Mouse (Mus musculus) layer of hippocampus, adult 2 months (tissue): Measurements from ENCODE around the gene Syngr2. TPM values are rescaled to one million over a fixed set of nuclear protein-coding genes. Genes with fewer than 3 reads are reported as not detected.

Experiments used
- DNase-seq, 2 experiments: peaks; one replicate each; pipeline ENCODE4 v3.0.0; 2022; ENCODE audit warnings: low spot score in 2 of 2
- H3K27ac ChIP-seq: fragments of 200-600 bp; 2 replicates; pipeline ENCODE4 v1.8.1; 2022
- H3K4me3 ChIP-seq: fragments of 200-600 bp; 2 replicates; pipeline ENCODE4 v1.8.1; 2022; ENCODE audit warnings: mild to moderate bottlenecking
- CTCF ChIP-seq: fragments of 200-600 bp; conservative IDR thresholded peaks from 2 replicates; pipeline ENCODE4 v1.8.1; 2022; ENCODE audit warnings: antibody characterized with exemption, mild to moderate bottlenecking, moderate library complexity
- long read RNA-seq, 2 experiments: library from polyadenylated mRNA; stranded (forward); transcript quantifications; one replicate each; pipeline ENCODE4 v2.0.0; 2021; ENCODE audit warnings: borderline mapping rate in 2 of 2
- total RNA-seq, 2 experiments: library from RNA; stranded (reverse); gene quantifications; 2 replicates each; pipeline ENCODE4 v1.2.3; 2021

The Syngr2 gene
- 10 to 100 TPM; 10.2 to 13.4 TPM for total RNA-seq
- long read RNA-seq, experiment 1, transcript Syngr2-201 (4 exons, 1,520 nt) = major isoform, 7 of 8 reads
- long read RNA-seq, experiment 1, partial matches to known transcripts = 0 of 8 reads
- long read RNA-seq, experiment 1, other reads (novel, unspliced or antisense) = 1 of 8 reads
- long read RNA-seq, experiment 2, transcript Syngr2-201 (4 exons, 1,520 nt) = major isoform, 6 of 6 reads
- long read RNA-seq, experiment 2, partial matches to known transcripts = 0 of 6 reads
- long read RNA-seq, experiment 2, other reads (novel, unspliced or antisense) = 0 of 6 reads

DNA sequence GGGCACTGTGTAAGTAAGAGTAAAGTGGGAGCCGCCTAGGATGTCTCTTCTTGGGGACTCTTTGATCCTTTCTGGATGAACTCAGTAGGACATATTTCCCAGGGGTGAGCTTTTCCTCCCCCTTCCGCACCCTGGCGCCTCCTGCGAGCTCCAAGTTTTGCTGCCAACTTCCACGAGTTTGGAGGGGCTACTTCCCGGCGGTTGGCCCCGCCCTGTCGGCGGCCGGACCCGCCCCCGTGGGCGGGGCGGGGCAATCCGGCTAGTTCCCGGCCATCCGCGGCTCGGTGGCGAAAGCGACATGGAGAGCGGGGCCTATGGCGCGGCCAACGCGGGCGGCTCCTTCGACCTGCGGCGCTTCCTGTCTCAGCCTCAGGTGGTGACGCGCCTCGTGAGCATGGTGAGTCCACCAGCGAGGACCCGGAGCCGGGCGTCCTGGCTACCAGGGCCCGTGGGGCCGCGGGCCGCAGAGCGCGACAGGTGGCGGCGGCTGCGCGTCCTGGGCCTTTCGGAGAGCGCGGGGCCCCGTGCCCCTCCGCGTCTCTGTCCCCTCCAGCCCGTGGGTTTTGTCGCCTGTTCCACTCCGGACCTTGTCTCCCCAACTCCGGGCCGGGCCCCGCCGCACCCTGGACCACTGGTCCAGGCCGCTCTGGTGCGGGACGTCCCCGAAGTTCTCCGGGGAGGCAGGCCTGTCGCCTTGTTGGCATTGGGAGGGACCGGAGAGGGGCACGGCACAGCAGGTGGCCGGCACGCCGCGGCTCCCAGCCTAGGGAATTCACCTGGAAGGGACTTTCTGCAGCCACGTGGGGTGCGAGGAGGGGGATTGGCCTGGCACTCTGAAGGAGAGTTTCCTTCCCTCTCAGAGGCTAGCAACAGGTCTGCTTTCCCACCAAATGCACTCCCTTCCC, at the start of gene Syngr2, which contains the start of gene Gm20708:
TSS of gene Syngr2 (plus strand) at position 262 of the 905 bp plus-strand sequence.
TSS of gene Gm20708 (plus strand) at position 262 of the 905 bp plus-strand sequence.
- H3K27ac ChIP-seq = peak within 1 kb of the TSS; percentile 71
- peak within 1 kb of the TSS; percentile 85 for H3K4me3 ChIP-seq
- peak in 1 of 2 experiments; percentile 50 for DNase-seq
- no peak for TF ChIP-seq CTCF

DNA sequence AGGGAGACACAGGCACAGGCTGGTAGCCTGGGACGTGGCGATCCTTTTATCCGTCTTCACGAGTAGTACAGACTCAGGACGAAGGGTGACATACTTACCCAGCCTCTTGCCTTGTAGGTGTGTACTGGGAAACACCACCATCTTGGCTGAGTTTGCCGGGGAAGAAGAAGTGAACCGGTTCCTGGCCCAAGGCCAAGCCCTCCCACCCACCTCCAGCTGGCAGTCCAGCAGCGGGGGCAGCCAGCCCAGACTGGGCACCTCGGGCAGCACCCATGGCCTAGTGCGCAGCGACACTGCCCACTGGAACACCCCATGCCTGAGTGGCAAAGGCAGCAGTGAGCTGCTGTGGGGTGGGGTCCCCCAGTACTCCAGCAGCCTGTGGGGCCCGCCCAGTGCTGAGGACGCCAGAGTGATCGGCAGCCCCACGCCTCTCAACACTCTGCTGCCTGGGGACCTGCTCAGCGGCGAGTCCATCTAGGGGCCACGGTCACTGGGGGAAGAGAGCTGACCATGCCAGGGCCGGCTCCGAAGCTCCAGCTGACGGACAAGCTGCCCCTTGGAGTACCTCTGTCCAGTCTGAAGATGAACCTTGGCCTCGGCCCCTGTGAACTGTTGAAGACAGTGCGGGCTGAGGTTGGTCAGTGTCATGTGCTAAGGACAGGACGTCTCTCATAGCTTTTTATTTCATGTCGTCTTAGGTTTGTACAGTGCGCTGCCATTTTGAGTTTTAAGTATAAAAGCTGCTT, 48.9 kb upstream of the Syngr2 start:
- DNase-seq = no peak
- Histone ChIP-seq H3K4me3 (no peak overlapping the region), H3K27ac (peak overlapping the region; percentile 71)
- TF ChIP-seq CTCF = no peak

DNA sequence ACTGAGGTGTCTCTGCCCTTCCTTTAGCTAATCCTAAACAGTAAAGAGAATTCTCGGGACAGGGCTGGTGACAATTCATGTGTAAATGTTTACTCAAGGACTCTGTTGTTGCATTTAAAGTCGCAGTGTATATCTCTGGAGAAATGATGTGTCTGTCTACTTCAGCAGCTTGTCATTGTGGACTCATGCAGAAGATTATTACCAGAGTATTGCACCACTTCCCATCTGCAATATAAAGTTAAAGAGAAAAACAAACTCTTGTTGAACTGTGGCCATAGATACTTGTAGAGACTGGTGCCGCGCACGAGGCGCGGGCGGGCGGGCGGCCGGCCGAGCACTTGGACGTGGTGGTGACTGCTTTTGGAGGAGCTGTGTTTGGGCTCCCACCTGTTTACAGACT, 47.7 kb upstream of the Syngr2 start:
- H3K4me3 ChIP-seq = no peak overlapping the region
- DNase-seq = no peak
- TF ChIP-seq CTCF = no peak

DNA sequence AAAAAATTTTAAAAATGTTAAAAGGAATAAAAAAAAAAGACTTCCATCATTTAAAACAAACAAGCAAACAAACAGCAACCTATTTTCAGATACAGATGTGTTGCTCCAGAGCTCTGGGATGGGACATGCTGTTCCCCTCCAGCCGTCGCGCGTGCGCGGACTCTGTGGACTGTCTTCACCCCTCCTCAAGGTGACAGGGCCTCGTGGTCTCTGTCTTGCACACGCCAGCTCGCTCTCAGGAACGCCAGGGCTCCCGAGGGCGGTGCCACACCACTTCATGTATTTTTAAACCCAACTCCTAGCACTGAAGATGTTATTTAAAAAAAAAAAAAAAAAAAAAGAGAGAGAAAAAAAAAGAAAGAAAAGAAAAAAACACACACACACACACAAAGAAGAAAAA, 47.2 kb upstream of the Syngr2 start:
- no peak overlapping the region for H3K4me3 ChIP-seq
- no peak for TF ChIP-seq CTCF
- no peak overlapping the region for H3K27ac ChIP-seq
- no peak for DNase-seq

More for the DNA sequence above, 47.7 kb upstream of the Syngr2 start:
- H3K27ac ChIP-seq = no peak overlapping the region

DNA sequence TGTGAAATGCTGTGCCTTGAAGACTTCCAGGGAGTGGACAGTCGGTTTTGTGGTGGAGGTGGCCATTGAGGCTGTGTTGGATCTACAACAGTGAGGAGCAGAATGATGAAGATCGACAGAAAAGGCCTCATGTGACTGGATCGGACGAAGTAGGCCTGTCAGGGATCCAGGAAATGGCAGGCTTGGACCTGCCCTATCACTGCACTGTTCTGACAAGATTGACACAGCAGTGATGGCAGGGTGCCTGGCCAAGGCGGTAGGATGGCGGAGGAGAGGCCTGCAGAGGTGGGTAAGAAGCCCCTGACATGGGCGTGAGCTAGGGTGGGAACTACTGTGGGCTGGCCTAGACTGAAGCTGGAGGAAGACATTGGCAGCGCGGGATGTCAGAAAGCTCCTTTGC, 45.1 kb upstream of the Syngr2 start:
- peak overlapping the region; percentile 32; the same call in 1 of the 2 replicates for H3K27ac ChIP-seq
- no peak overlapping the region for H3K4me3 ChIP-seq
- TF ChIP-seq CTCF = no peak
- no peak for DNase-seq

DNA sequence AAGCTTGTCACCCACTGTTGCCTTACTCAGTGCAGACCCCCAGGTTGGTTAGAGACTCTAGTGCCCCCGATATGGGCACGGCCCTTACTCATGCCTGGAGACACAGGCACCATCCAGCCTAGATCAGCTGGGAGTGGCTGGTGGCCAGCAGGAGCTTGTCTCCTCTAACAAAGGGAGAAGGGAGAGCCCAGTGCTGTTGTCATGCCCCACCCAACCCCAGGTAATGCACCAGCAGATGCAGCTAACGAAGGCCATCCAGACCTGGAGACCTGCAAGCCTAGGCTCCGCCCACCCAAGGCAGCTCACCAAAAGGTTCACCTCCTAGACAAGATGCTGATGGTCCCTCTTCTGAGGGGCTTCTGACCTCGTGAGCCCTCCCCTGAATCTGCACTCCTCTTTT, 44.1 kb upstream of the Syngr2 start:
- Histone ChIP-seq H3K27ac (0 out of 2 replicates have a peak overlapping the region, but pooled peaks have one; percentile 14), H3K4me3 (no peak overlapping the region)
- no peak for TF ChIP-seq CTCF
- no peak for DNase-seq

DNA sequence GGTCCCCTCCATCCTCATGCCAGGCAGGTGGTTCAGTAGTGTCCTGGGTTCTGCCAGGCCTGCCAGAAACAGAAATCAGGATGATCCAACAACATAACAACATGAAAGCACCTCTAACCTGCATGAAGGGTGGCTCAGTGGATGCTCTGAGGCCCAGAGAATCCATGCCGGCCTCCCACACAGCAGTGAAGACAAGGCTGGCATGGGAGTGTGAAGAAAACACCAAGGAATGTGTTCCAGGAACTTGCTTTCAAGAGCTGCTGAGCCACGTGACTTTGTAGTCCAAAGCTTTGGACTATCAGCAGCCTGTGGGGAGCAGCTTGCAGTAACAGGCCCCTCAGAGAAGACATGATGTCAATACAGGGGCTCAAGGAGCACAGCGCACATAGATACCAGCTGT, 43.2 kb upstream of the Syngr2 start:
- peak overlapping the region; percentile 32; the same call in 1 of the 2 replicates for H3K27ac ChIP-seq
- DNase-seq = no peak

DNA sequence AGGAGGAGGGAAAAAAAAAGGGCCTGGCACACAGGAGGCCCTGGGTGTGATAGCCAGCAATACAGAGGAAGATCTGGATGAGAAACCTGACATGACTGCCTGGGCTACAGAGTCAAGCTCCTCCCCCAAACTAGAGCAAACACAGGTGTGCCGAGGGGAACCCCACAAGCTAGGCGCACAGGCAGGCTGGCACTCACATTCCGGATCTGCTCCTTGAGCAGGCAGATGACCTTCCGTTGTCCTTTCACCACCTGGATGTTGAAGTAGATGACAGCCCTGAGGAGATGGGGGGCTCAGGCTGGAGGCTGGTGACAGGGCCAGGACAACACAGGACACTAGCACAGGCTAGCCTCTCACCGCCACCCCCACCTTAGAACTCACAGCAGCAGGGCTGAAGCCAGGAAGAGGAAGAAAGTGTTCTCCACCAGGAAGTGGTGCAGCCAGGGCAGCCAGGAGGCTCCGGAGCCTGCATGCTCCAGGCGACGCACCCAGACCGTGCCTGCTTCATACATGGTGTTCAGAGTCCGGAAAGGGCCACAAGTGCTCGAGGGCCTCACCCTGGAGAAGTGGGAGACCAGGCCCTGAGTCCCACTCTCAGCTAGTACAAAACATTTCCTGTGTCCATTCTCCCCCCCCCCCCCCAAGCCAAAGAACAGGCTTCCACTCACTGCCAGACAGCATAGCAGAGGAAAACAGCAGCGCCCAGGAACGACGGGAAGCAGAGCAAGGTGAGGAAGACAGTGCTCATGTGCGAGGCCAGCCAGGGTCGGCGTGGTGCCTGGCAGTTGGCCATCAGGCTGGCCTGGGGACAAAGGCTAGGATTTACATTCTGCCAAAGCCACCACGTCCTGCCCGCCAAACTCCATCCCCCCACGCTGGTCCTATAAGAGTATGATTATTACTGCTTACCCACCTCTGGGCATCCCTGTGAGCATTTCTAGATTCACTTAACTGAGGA, 40.5 kb upstream of the Syngr2 start:
- H3K4me3 ChIP-seq = no peak overlapping the region
- no peak for TF ChIP-seq CTCF
- DNase-seq = no peak
- no peak overlapping the region for H3K27ac ChIP-seq

More for the DNA sequence above, 43.2 kb upstream of the Syngr2 start:
- no peak for TF ChIP-seq CTCF
- H3K4me3 ChIP-seq = no peak overlapping the region

DNA sequence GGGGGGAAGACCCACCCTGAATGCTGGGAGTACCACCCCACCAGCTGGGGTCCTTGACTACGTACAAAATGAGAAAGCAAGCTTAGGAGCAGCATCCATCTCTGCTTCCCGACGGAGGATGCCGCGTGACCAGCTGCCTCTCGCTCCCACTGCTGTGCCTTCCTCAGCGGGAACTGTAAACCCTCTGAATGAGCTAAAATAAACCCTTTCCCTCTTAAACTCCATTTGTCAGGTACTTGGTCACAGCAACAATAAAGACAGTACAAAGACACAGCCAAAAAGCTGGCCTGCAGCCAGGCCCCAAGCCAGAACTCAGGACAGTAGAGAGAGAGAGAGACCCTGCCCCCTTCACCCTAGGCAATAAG, 39.8 kb upstream of the Syngr2 start:
- no peak for DNase-seq
- TF ChIP-seq CTCF = no peak
- Histone ChIP-seq H3K27ac (no peak overlapping the region), H3K4me3 (no peak overlapping the region)

DNA sequence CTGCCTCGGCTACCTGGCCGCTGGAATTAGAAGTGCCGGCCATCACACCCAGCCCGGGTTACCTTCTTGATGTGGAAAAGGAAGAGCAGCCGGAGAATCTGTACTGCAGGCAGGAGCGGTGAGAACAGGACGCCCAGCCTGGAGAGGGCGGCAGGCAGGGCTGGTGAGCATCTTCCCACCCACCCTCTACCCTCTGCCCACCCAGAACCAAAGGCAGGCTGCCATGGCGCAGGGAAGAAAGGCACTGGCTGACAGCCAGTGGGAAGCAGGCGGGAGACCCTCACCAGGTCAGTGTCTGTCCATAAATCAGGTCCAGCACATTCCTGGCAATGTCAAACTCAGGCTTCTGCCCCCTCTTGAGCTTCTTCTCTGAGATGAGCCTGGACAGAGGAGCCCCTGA, 39.1 kb upstream of the Syngr2 start:
- DNase-seq = no peak
- no peak for TF ChIP-seq CTCF
- Histone ChIP-seq H3K4me3 (no peak overlapping the region), H3K27ac (no peak overlapping the region)

DNA sequence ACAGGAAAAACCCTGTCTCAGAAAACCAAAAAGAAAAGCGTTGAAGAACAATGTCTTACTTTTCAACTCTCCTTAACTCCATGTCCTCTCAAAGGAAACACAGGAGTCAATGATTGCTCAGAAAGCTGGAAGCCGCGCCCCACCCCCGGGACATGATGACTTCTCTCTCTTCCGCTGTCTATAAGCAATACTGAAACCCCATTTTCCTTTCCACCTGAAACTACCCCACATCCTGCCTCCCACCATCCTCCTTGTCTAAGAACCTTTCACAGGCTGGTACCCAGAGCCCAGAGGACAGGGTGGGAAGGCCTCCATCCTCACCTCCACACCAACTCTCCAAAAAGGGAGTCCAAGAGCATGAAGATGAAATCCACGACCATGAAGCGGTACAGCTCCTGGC, 37.1 kb upstream of the Syngr2 start:
- H3K4me3 ChIP-seq = no peak overlapping the region
- no peak for TF ChIP-seq CTCF
- no peak overlapping the region for H3K27ac ChIP-seq
- DNase-seq = no peak

DNA sequence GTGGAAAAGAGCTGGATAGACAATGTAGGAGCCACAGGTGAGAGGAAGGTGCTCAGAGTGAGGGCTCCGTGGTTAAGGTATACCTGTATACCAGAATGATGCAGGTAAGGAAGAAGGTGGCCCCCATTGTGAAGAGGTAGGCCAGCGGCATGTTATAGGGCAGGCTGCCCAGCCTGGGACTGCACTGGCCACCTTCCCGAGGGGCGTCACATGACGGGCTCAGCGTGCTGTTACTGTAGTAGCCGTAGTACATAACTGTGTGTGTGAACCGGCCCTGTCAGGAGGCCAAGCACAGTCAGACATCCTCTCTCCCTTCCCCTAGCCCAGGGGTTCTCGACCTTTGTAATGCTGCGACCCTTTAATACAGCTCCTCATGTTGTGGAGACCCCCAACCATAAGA, 34.5 kb upstream of the Syngr2 start:
- Histone ChIP-seq H3K4me3 (no peak overlapping the region), H3K27ac (no peak overlapping the region)
- no peak for TF ChIP-seq CTCF
- DNase-seq = no peak
